Mouse (Mus musculus) liver, embryonic 15.5 days (tissue): ENCODE results near the gene Tead1. TPM values are rescaled to one million over a fixed set of nuclear protein-coding genes. Genes with fewer than 3 reads are reported as not detected.

Experiments used
- ATAC-seq: fragments of 200-750 bp; cut with Nextera tagmentation; 2 replicates; pipeline ENCODE4 v1.8.0; 2017; ENCODE audit warnings: moderate number of reproducible peaks, mild to moderate bottlenecking, moderate library complexity; ENCODE audit not compliant: insufficient read depth
- H3K27ac ChIP-seq: fragments of 300-500 bp; sonication (generic); replicated peaks from 2 replicates; pipeline ENCODE4 v1.5.1; 2015; ENCODE audit warnings: mild to moderate bottlenecking, inconsistent platforms
- H3K27me3 ChIP-seq: fragments of 300-500 bp; sonication (generic); 2 replicates; pipeline ENCODE4 v1.6.1; 2015; ENCODE audit warnings: mild to moderate bottlenecking, inconsistent platforms
- H3K36me3 ChIP-seq: fragments of 300-500 bp; sonication (generic); replicated peaks from 2 replicates; pipeline ENCODE4 v1.6.1; 2015; ENCODE audit warnings: moderate library complexity, mild to moderate bottlenecking, inconsistent platforms
- H3K4me1 ChIP-seq: fragments of 300-500 bp; sonication (generic); replicated peaks from 2 replicates; pipeline ENCODE4 v1.6.1; 2015; ENCODE audit warnings: inconsistent platforms
- H3K4me2 ChIP-seq: fragments of 300-500 bp; sonication (generic); 2 replicates; pipeline ENCODE4 v1.6.1; 2015; ENCODE audit warnings: moderate library complexity, mild to moderate bottlenecking, inconsistent platforms
- H3K4me3 ChIP-seq: fragments of 300-500 bp; sonication (generic); replicated peaks from 2 replicates; pipeline ENCODE4 v1.5.1; 2015; ENCODE audit warnings: mild to moderate bottlenecking, inconsistent platforms
- H3K9ac ChIP-seq: fragments of 300-500 bp; sonication (generic); 2 replicates; pipeline ENCODE4 v1.6.1; 2015; ENCODE audit warnings: moderate library complexity, mild to moderate bottlenecking, inconsistent platforms
- H3K9me3 ChIP-seq: fragments of 300-500 bp; sonication (generic); replicated peaks from 2 replicates; pipeline ENCODE4 v1.6.1; 2016; ENCODE audit warnings: inconsistent platforms
- WGBS: fragments of 180-500 bp; shearing (Covaris S2); methylation state at CpG from one replicate; pipeline ENCODE4 v1.1.7; 2015; ENCODE audit warnings: mixed read lengths; ENCODE audit not compliant: insufficient replicate concordance; 5-methylcytosine and 5-hydroxymethylcytosine counted together
- polyA plus RNA-seq: library from polyadenylated mRNA; unstranded; fragments of >200 nt; fragmentation: Nextera tagmentation; extraction: Ambion mirVana; gene quantifications from 2 replicates; pipeline ENCODE4 v1.2.1, GENCODE M21; 2015

Tead1 gene
- polyA plus RNA-seq, 1 experiment from 2014 or later: 1.2 TPM

GRCm38 (mm10) chr7:112892595-112892994 is 213.5 kb downstream of the Tead1 start:
- Histone ChIP-seq H3K4me2 (no peak overlapping the region), H3K4me3 (no peak overlapping the region), H3K27me3 (no peaks in the 10 kb centered on the region), H3K27ac (no peak overlapping the region), H3K4me1 (no peaks in the 10 kb centered on the region), H3K9me3 (no peaks in the 10 kb centered on the region), H3K9ac (no peak overlapping the region), H3K36me3 (no peaks in the 10 kb centered on the region)
- 59% methylated on average over 5 of the region's 5 CpGs for WGBS
- no peak for ATAC-seq

- Histone ChIP-seq H3K36me3 (no peaks in the 10 kb centered on the region), H3K4me2 (no peak overlapping the region), H3K4me3 (no peak overlapping the region), H3K9me3 (no peaks in the 10 kb centered on the region), H3K27ac (no peak overlapping the region), H3K27me3 (no peaks in the 10 kb centered on the region), H3K9ac (no peak overlapping the region), H3K4me1 (no peaks in the 10 kb centered on the region)
- 69% methylated on average over 2 of the region's 2 CpGs for WGBS
- ATAC-seq: no peak
Observed at GRCm38 (mm10) chr7:112896363-112896762, 217.2 kb downstream of the Tead1 start.

- H3K9ac ChIP-seq: no peak overlapping the region
- no peak overlapping the region for H3K27ac ChIP-seq
- WGBS: 66% methylated on average over 7 of the region's 7 CpGs
- H3K9me3 ChIP-seq: no peaks in the 10 kb centered on the region
- no peak for ATAC-seq
- H3K27me3 ChIP-seq: no peaks in the 10 kb centered on the region
- H3K4me3 ChIP-seq: no peak overlapping the region
- no peaks in the 10 kb centered on the region for H3K4me1 ChIP-seq
- H3K4me2 ChIP-seq: no peak overlapping the region
- no peaks in the 10 kb centered on the region for H3K36me3 ChIP-seq
Observed at GRCm38 (mm10) chr7:112901710-112902109, 222.6 kb downstream of the Tead1 start.

GRCm38 (mm10) chr7:112906848-112907247 is 227.7 kb downstream of the Tead1 start:
- H3K9ac ChIP-seq: no peak overlapping the region
- no peak overlapping the region for H3K27ac ChIP-seq
- WGBS: 58% methylated on average over 5 of the region's 5 CpGs
- H3K4me1 ChIP-seq: no peaks in the 10 kb centered on the region
- no peaks in the 10 kb centered on the region for H3K27me3 ChIP-seq
- no peak for ATAC-seq
- no peak overlapping the region for H3K4me3 ChIP-seq
- no peak overlapping the region for H3K4me2 ChIP-seq
- no peaks in the 10 kb centered on the region for H3K9me3 ChIP-seq
- H3K36me3 ChIP-seq: no peaks in the 10 kb centered on the region

- ATAC-seq: no peak
- Histone ChIP-seq H3K4me1 (no peaks in the 10 kb centered on the region), H3K27me3 (no peaks in the 10 kb centered on the region), H3K9me3 (no peaks in the 10 kb centered on the region), H3K4me2 (no peak overlapping the region), H3K4me3 (no peak overlapping the region), H3K27ac (no peak overlapping the region), H3K36me3 (no peaks in the 10 kb centered on the region), H3K9ac (no peak overlapping the region)
- WGBS: 61% methylated on average over 2 of the region's 2 CpGs
Observed at GRCm38 (mm10) chr7:112907468-112907867, 228.3 kb downstream of the Tead1 start.

- H3K36me3 ChIP-seq: no peaks in the 10 kb centered on the region
- 61% methylated on average over 10 of the region's 10 CpGs for WGBS
- no peak overlapping the region for H3K4me2 ChIP-seq
- ATAC-seq: no peak
- no peak overlapping the region for H3K27ac ChIP-seq
- H3K27me3 ChIP-seq: no peaks in the 10 kb centered on the region
- no peaks in the 10 kb centered on the region for H3K9me3 ChIP-seq
- H3K4me1 ChIP-seq: no peaks in the 10 kb centered on the region
- H3K4me3 ChIP-seq: no peak overlapping the region
- no peak overlapping the region for H3K9ac ChIP-seq
Observed at GRCm38 (mm10) chr7:112909164-112909563, 230.0 kb downstream of the Tead1 start.

GRCm38 (mm10) chr7:112912969-112913368 is 233.9 kb downstream of the Tead1 start:
- no peak overlapping the region for H3K9ac ChIP-seq
- H3K27ac ChIP-seq: no peak overlapping the region
- no peaks in the 10 kb centered on the region for H3K27me3 ChIP-seq
- no peaks in the 10 kb centered on the region for H3K4me1 ChIP-seq
- WGBS: 46% methylated on average over 3 of the region's 3 CpGs
- H3K36me3 ChIP-seq: no peaks in the 10 kb centered on the region
- no peaks in the 10 kb centered on the region for H3K9me3 ChIP-seq
- no peak for ATAC-seq
- H3K4me2 ChIP-seq: no peak overlapping the region
- no peak overlapping the region for H3K4me3 ChIP-seq

GRCm38 (mm10) chr7:112915571-112915970 is 236.5 kb downstream of the Tead1 start:
- 78% methylated on average over 4 of the region's 4 CpGs for WGBS
- H3K9me3 ChIP-seq: no peaks in the 10 kb centered on the region

GRCm38 (mm10) chr7:112917613-112918278 is 238.6 kb downstream of the Tead1 start:
- Histone ChIP-seq H3K27me3 (no peaks in the 10 kb centered on the region), H3K27ac (no peak overlapping the region), H3K4me3 (no peak overlapping the region), H3K4me2 (no peak overlapping the region), H3K9ac (no peak overlapping the region), H3K36me3 (no peaks in the 10 kb centered on the region), H3K4me1 (no peaks in the 10 kb centered on the region), H3K9me3 (no peaks in the 10 kb centered on the region)
- 40% methylated on average over 10 of the region's 10 CpGs for WGBS
- no peak for ATAC-seq

More at GRCm38 (mm10) chr7:112915571-112915970, 236.5 kb downstream of the Tead1 start:
- Histone ChIP-seq H3K4me3 (no peak overlapping the region), H3K36me3 (no peaks in the 10 kb centered on the region), H3K4me2 (no peak overlapping the region), H3K4me1 (no peaks in the 10 kb centered on the region), H3K27ac (no peak overlapping the region), H3K27me3 (no peaks in the 10 kb centered on the region), H3K9ac (no peak overlapping the region)
- no peak for ATAC-seq

GRCm38 (mm10) chr7:112918279-112918991 is 239.3 kb downstream of the Tead1 start:
- no peaks in the 10 kb centered on the region for H3K36me3 ChIP-seq
- no peak overlapping the region for H3K9ac ChIP-seq
- no peak for ATAC-seq
- H3K4me2 ChIP-seq: no peak overlapping the region
- WGBS: 45% methylated on average over 22 of the region's 22 CpGs
- no peak overlapping the region for H3K27ac ChIP-seq
- H3K9me3 ChIP-seq: no peaks in the 10 kb centered on the region
- no peaks in the 10 kb centered on the region for H3K4me1 ChIP-seq
- no peaks in the 10 kb centered on the region for H3K27me3 ChIP-seq
- H3K4me3 ChIP-seq: no peak overlapping the region

GRCm38 (mm10) chr7:112919845-112920244 is 240.7 kb downstream of the Tead1 start:
- no peak for ATAC-seq
- Histone ChIP-seq H3K4me3 (no peak overlapping the region), H3K9ac (no peak overlapping the region), H3K9me3 (no peaks in the 10 kb centered on the region), H3K36me3 (no peaks in the 10 kb centered on the region), H3K27ac (no peak overlapping the region), H3K4me1 (no peaks in the 10 kb centered on the region), H3K27me3 (no peaks in the 10 kb centered on the region), H3K4me2 (no peak overlapping the region)
- WGBS: 2% methylated on average over 4 of the region's 4 CpGs
